Mouse (Mus musculus) midbrain, embryonic 13.5 days (tissue): ENCODE measurements at regions not wholly inside any gene's neighbourhood (a gene's known extent, or its start where the extent isn't known, plus 50 kb on each side); places are given as distances from the start of the nearest gene placed in this dataset.

ENCODE experiments used
- ATAC-seq: fragments of 200-750 bp; cut with Nextera tagmentation; 2 replicates; pipeline ENCODE4 v1.8.0; 2017; ENCODE audit warnings: mild to moderate bottlenecking, moderate TSS enrichment, moderate library complexity
- H3K27ac ChIP-seq: fragments of 300-500 bp; sonication (generic); 2 replicates; pipeline ENCODE4 v1.5.1; 2015; ENCODE audit warnings: inconsistent platforms, mild to moderate bottlenecking, moderate library complexity
- H3K27me3 ChIP-seq: fragments of 300-500 bp; sonication (generic); 2 replicates; pipeline ENCODE4 v1.6.1; 2015; ENCODE audit warnings: mild to moderate bottlenecking, inconsistent platforms
- H3K36me3 ChIP-seq: fragments of 300-500 bp; sonication (generic); 2 replicates; pipeline ENCODE4 v1.6.1; 2015; ENCODE audit warnings: mild to moderate bottlenecking, inconsistent platforms
- H3K4me1 ChIP-seq: fragments of 300-500 bp; sonication (generic); replicated peaks from 2 replicates; pipeline ENCODE4 v1.6.1; 2015; ENCODE audit warnings: inconsistent platforms
- H3K4me2 ChIP-seq: fragments of 300-500 bp; sonication (generic); replicated peaks from 2 replicates; pipeline ENCODE4 v1.6.1; 2015; ENCODE audit warnings: moderate library complexity, mild to moderate bottlenecking, inconsistent platforms
- H3K4me3 ChIP-seq: fragments of 300-500 bp; sonication (generic); replicated peaks from 2 replicates; pipeline ENCODE4 v1.5.1; 2015; ENCODE audit warnings: mild to moderate bottlenecking, inconsistent platforms
- H3K9ac ChIP-seq: fragments of 300-500 bp; sonication (generic); replicated peaks from 2 replicates; pipeline ENCODE4 v1.6.1; 2015; ENCODE audit warnings: mild to moderate bottlenecking, inconsistent platforms
- H3K9me3 ChIP-seq: fragments of 300-500 bp; sonication (generic); 2 replicates; pipeline ENCODE4 v1.6.1; 2016; ENCODE audit warnings: mild to moderate bottlenecking, inconsistent platforms
- WGBS: fragments of 180-500 bp; shearing (Covaris S2); methylation state at CpG from one replicate; pipeline ENCODE4 v1.1.7; 2015; 5-methylcytosine and 5-hydroxymethylcytosine counted together

GRCm38 (mm10) chr16:31606389-31607177, 56.7 kb upstream of the Dlg1 start:
- no peak overlapping the region for H3K4me2 ChIP-seq
- H3K27me3 ChIP-seq = no peaks in the 10 kb centered on the region
- H3K9me3 ChIP-seq = no peaks in the 10 kb centered on the region
- no peak overlapping the region for H3K9ac ChIP-seq
- no peak overlapping the region for H3K27ac ChIP-seq
- H3K4me1 ChIP-seq = no peaks in the 10 kb centered on the region
- H3K36me3 ChIP-seq = no peaks in the 10 kb centered on the region
- H3K4me3 ChIP-seq = no peak overlapping the region
- WGBS = 87% methylated on average over 11 of the region's 11 CpGs
- no peak for ATAC-seq

GRCm38 (mm10) chr16:31608964-31609363, 54.3 kb upstream of the Dlg1 start:
- H3K4me3 ChIP-seq = no peak overlapping the region
- H3K27ac ChIP-seq = no peak overlapping the region
- WGBS = 91% methylated on average over 7 of the region's 7 CpGs
- no peaks in the 10 kb centered on the region for H3K9me3 ChIP-seq
- H3K36me3 ChIP-seq = no peaks in the 10 kb centered on the region
- ATAC-seq = no peak
- H3K4me2 ChIP-seq = no peak overlapping the region
- H3K27me3 ChIP-seq = no peaks in the 10 kb centered on the region
- no peak overlapping the region for H3K9ac ChIP-seq
- H3K4me1 ChIP-seq = no peaks in the 10 kb centered on the region

- H3K9ac ChIP-seq = no peak overlapping the region
- H3K4me1 ChIP-seq = no peaks in the 10 kb centered on the region
- H3K36me3 ChIP-seq = no peaks in the 10 kb centered on the region
- H3K4me2 ChIP-seq = no peak overlapping the region
- ATAC-seq = no peak
- 91% methylated on average over 10 of the region's 10 CpGs for WGBS
- H3K27ac ChIP-seq = no peak overlapping the region
- no peak overlapping the region for H3K4me3 ChIP-seq
- no peaks in the 10 kb centered on the region for H3K9me3 ChIP-seq
- H3K27me3 ChIP-seq = no peaks in the 10 kb centered on the region
Measured at GRCm38 (mm10) chr16:31609394-31610172, 53.7 kb upstream of the Dlg1 start.
